Mouse (Mus musculus) liver, embryonic 14.5 days (tissue): ENCODE results near the gene Selenop. TPM values are rescaled to one million over a fixed set of nuclear protein-coding genes. Genes with fewer than 3 reads are reported as not detected.
"Not testable (repeated sequence)": the region's sequence is repeated elsewhere in the genome, so short reads cannot be mapped to it uniquely, and the experiment has no call there.

Experiments
- ATAC-seq: fragments of 200-750 bp; cut with Nextera tagmentation; 2 replicates; pipeline ENCODE4 v1.8.0; 2017; ENCODE audit warnings: moderate number of reproducible peaks, mild to moderate bottlenecking, moderate library complexity; ENCODE audit not compliant: insufficient read depth
- DNase-seq, 3 experiments: peaks; one replicate each; pipeline ENCODE4 v3.0.0-alpha.2; 2012 to 2013; ENCODE audit warnings: low read depth in 3 of 3, low spot score in 3 of 3
- H3K27ac ChIP-seq: fragments of 300-500 bp; sonication (generic); 2 replicates; pipeline ENCODE4 v1.5.1; 2014; ENCODE audit warnings: moderate library complexity, mild to moderate bottlenecking, control low read depth, inconsistent platforms
- H3K27me3 ChIP-seq: fragments of 300-500 bp; sonication (generic); 2 replicates; pipeline ENCODE4 v1.6.1; 2014; ENCODE audit warnings: mild to moderate bottlenecking, low read length, moderate library complexity; ENCODE audit not compliant: control insufficient read depth, insufficient read depth
- H3K36me3 ChIP-seq: fragments of 300-500 bp; sonication (generic); replicated peaks from 2 replicates; pipeline ENCODE4 v1.6.1; 2014; ENCODE audit warnings: low read depth; ENCODE audit not compliant: control insufficient read depth, insufficient read depth
- H3K4me1 ChIP-seq, 2 experiments: fragments of 200-500 bp in 1 of 2; fragments of 300-500 bp in 1 of 2; sonication (generic) in 1 of 2; replicated peaks; 2 replicates each; pipeline ENCODE4 v1.6.1; 2012 to 2014; ENCODE audit warnings: antibody characterized with exemption in 1 of 2, inconsistent platforms in 1 of 2, low read length in 1 of 2; ENCODE audit not compliant: control insufficient read depth in 2 of 2, insufficient read depth in 2 of 2
- H3K4me2 ChIP-seq: fragments of 300-500 bp; sonication (generic); 2 replicates; pipeline ENCODE4 v1.6.1; 2014; ENCODE audit warnings: low read depth, mild to moderate bottlenecking, control low read depth, moderate library complexity
- H3K4me3 ChIP-seq, 2 experiments: fragments of 200-500 bp in 1 of 2; fragments of 300-500 bp in 1 of 2; sonication (generic) in 1 of 2; 2 replicates each; pipeline ENCODE4 v1.5.1; 2012 to 2014; ENCODE audit warnings: low read depth in 2 of 2, low read length in 2 of 2, mild to moderate bottlenecking in 2 of 2, control low read depth in 1 of 2, inconsistent platforms in 1 of 2, moderate library complexity in 1 of 2; ENCODE audit not compliant: insufficient read depth in 1 of 2
- H3K9ac ChIP-seq: fragments of 300-500 bp; sonication (generic); replicated peaks from 2 replicates; pipeline ENCODE4 v1.6.1; 2014; ENCODE audit warnings: mild to moderate bottlenecking, control low read depth, moderate library complexity
- H3K9me3 ChIP-seq: fragments of 300-500 bp; sonication (generic); 2 replicates; pipeline ENCODE4 v1.6.1; 2016; ENCODE audit warnings: low read length, mixed read lengths; ENCODE audit not compliant: control insufficient read depth
- CTCF ChIP-seq: IDR thresholded peaks from 2 replicates; pipeline ENCODE4 v1.5.1; 2016; ENCODE audit warnings: antibody characterized with exemption, low read depth, control low read depth
- EP300 ChIP-seq: IDR thresholded peaks from 2 replicates; pipeline ENCODE4 v1.6.1; 2016; ENCODE audit warnings: antibody characterized with exemption, low read depth
- WGBS: fragments of 180-500 bp; shearing (Covaris S2); extraction: QIAGEN DNeasy Blood & Tissue Kit; methylation state at CpG from one replicate; pipeline ENCODE4 v1.1.7; 2014; ENCODE audit not compliant: insufficient replicate concordance; 5-methylcytosine and 5-hydroxymethylcytosine counted together
- polyA plus RNA-seq, 2 experiments: library from polyadenylated mRNA; depleted of rRNA in 1 of 2; stranded (reverse) in 1 of 2; unstranded in 1 of 2; fragments of >200 nt; fragmentation: Nextera tagmentation in 1 of 2; extraction: Ambion mirVana in 1 of 2; gene quantifications; 2 replicates each; pipeline versions ENCODE4 v1.2.1 to v1.2.3; 2012 to 2014

Selenop gene
- polyA plus RNA-seq (2012; rRNA removed) (205 and 242 TPM in 2 replicates), polyA plus RNA-seq (2014; fragmentation: Nextera tagmentation; extraction: Ambion mirVana) (465 and 470 TPM in 2 replicates)

GRCm38 (mm10) chr15:3268247-3268646 is at the start of gene Selenop:
Gene Selenop, plus strand, starts transcription at chr15:3268547.
- H3K36me3 ChIP-seq: no peaks in the 10 kb centered on the region
- H3K9me3 ChIP-seq: no peaks in the 10 kb centered on the region
- TF ChIP-seq EP300 (no peak), CTCF (no peak)
- WGBS: 65% methylated on average over 6 of the region's 6 CpGs
- H3K4me2 ChIP-seq: no peak within 1 kb of the TSS
- H3K9ac ChIP-seq: no peak within 1 kb of the TSS
- H3K4me3 ChIP-seq: no peak within 1 kb of the TSS
- DNase-seq (no peak), ATAC-seq (no peak)
- peaks cover 0 to 7% of the 10 kb centered on the region in 2 experiments; a peak in 3 of 4 replicates for H3K4me1 ChIP-seq
- H3K27me3 ChIP-seq: no peaks in the 10 kb centered on the region
- no peak within 1 kb of the TSS for H3K27ac ChIP-seq

DNA sequence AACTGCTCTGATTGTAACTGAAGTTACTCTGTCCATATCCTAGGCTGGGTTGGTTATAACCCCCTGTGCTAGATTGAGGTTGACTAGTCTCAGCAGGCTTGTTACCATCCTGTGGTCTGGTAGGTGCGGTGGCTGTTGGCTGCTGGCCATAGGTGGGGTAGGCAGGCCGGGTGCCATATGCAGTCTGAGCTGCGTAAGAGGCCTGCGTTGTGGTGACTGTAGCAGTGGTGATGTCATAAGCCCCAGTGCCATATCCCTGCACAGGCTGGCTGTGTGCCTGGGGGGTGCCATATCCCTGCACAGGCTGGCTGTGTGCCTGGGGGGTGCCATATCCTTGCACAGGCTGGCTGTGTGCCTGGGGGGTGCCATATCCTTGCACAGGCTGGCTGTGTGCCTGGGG is 49.7 kb upstream of the Selenop start:
- not testable (repeated sequence) for DNase-seq, H3K4me2 ChIP-seq
- WGBS: 75% methylated on average over 4 of the region's 4 CpGs

GRCm38 (mm10) chr15:3222803-3223437 is 45.4 kb upstream of the Selenop start:
- no peak overlapping the region for H3K9ac ChIP-seq
- 0 out of 4 replicates have a peak, but pooled peaks cover 0 to 7% of the 10 kb centered on the region in 2 experiments for H3K4me1 ChIP-seq
- no peak for TF ChIP-seq CTCF
- TF ChIP-seq EP300: no peak
- no peak for DNase-seq
- H3K4me3 ChIP-seq: no peak overlapping the region
- H3K27ac ChIP-seq: no peak overlapping the region
- H3K9me3 ChIP-seq: no peaks in the 10 kb centered on the region
- H3K36me3 ChIP-seq: no peaks in the 10 kb centered on the region
- no peak overlapping the region for H3K4me2 ChIP-seq
- ATAC-seq: no peak
- WGBS: 66% methylated on average over 5 of the region's 5 CpGs
- H3K27me3 ChIP-seq: no peaks in the 10 kb centered on the region

More for the DNA sequence above, 49.7 kb upstream of the Selenop start:
- H3K27me3 ChIP-seq, H3K4me3 ChIP-seq, H3K9ac ChIP-seq, H3K36me3 ChIP-seq, H3K9me3 ChIP-seq, H3K27ac ChIP-seq, ATAC-seq, H3K4me1 ChIP-seq: not testable (repeated sequence)

GRCm38 (mm10) chr15:3226573-3226972 is 41.8 kb upstream of the Selenop start:
- 16% methylated on average over 3 of the region's 3 CpGs for WGBS
- no peak overlapping the region for H3K27ac ChIP-seq
- H3K4me1 ChIP-seq: peaks cover 0 to 27% of the 10 kb centered on the region in 2 experiments; a peak in 3 of 4 replicates
- no peaks in the 10 kb centered on the region for H3K9me3 ChIP-seq
- no peak overlapping the region for H3K9ac ChIP-seq
- DNase-seq (no peak), ATAC-seq (no peak)
- no peak overlapping the region for H3K4me3 ChIP-seq
- no peaks in the 10 kb centered on the region for H3K27me3 ChIP-seq
- no peak overlapping the region for H3K4me2 ChIP-seq
- no peaks in the 10 kb centered on the region for H3K36me3 ChIP-seq
- TF ChIP-seq EP300: no peak
- TF ChIP-seq CTCF: no peak

- H3K27me3 ChIP-seq: no peaks in the 10 kb centered on the region
- no peak for DNase-seq
- no peak overlapping the region for H3K9ac ChIP-seq
- no peak overlapping the region for H3K27ac ChIP-seq
- 35% methylated on average over 2 of the region's 2 CpGs for WGBS
- H3K9me3 ChIP-seq: no peaks in the 10 kb centered on the region
- H3K4me1 ChIP-seq: peaks cover 0 to 34% of the 10 kb centered on the region in 2 experiments; a peak in 3 of 4 replicates
- peak; percentile 31; the same call in 1 of the 2 replicates for ATAC-seq
- H3K4me3 ChIP-seq: no peak overlapping the region
- H3K36me3 ChIP-seq: no peaks in the 10 kb centered on the region
- no peak overlapping the region for H3K4me2 ChIP-seq
- TF ChIP-seq CTCF (no peak), EP300 (no peak)
Observed at GRCm38 (mm10) chr15:3228185-3228584, 40.2 kb upstream of the Selenop start.
